Mouse (Mus musculus) midbrain, embryonic 12.5 days (tissue): ENCODE data around the gene Thsd4. TPM values are rescaled to one million over a fixed set of nuclear protein-coding genes. Genes with fewer than 3 reads are reported as not detected.

Experiments
- ATAC-seq: fragments of 200-750 bp; cut with Nextera tagmentation; 2 replicates; pipeline ENCODE4 v1.8.0; 2017; ENCODE audit warnings: low read depth, moderate TSS enrichment, moderate library complexity; ENCODE audit not compliant: low FRiP score
- H3K27ac ChIP-seq: fragments of 300-500 bp; sonication (generic); replicated peaks from 2 replicates; pipeline ENCODE4 v1.5.1; 2016; ENCODE audit warnings: mild to moderate bottlenecking
- H3K27me3 ChIP-seq: fragments of 300-500 bp; sonication (generic); 2 replicates; pipeline ENCODE4 v1.6.1; 2016; ENCODE audit warnings: mild to moderate bottlenecking
- H3K36me3 ChIP-seq: fragments of 300-500 bp; sonication (generic); 2 replicates; pipeline ENCODE4 v1.6.1; 2016
- H3K4me1 ChIP-seq: fragments of 300-500 bp; sonication (generic); 2 replicates; pipeline ENCODE4 v1.6.1; 2016
- H3K4me2 ChIP-seq: fragments of 300-500 bp; sonication (generic); replicated peaks from 2 replicates; pipeline ENCODE4 v1.6.1; 2016; ENCODE audit warnings: mild to moderate bottlenecking, moderate library complexity
- H3K4me3 ChIP-seq: fragments of 300-500 bp; sonication (generic); 2 replicates; pipeline ENCODE4 v1.5.1; 2016; ENCODE audit warnings: mild to moderate bottlenecking
- H3K9ac ChIP-seq: fragments of 300-500 bp; sonication (generic); replicated peaks from 2 replicates; pipeline ENCODE4 v1.6.1; 2016; ENCODE audit warnings: mild to moderate bottlenecking, moderate library complexity
- H3K9me3 ChIP-seq: fragments of 300-500 bp; sonication (generic); 2 replicates; pipeline ENCODE4 v1.6.1; 2016; ENCODE audit warnings: mild to moderate bottlenecking
- WGBS: fragments of 180-500 bp; shearing (Covaris S2); methylation state at CpG from one replicate; pipeline ENCODE4 v1.1.7; 2016; 5-methylcytosine and 5-hydroxymethylcytosine counted together
- polyA plus RNA-seq: library from polyadenylated mRNA; unstranded; fragments of >200 nt; fragmentation: Nextera tagmentation; extraction: Ambion mirVana; gene quantifications from 2 replicates; pipeline ENCODE4 v1.2.1, GENCODE M21; 2016

The Thsd4 gene
- polyA plus RNA-seq, 1 experiment from 2014 or later, result 12.8 TPM

GRCm38 (mm10) chr9:60398073-60398472 lies 123.8 kb downstream of the Thsd4 start:
- no peak overlapping the region for H3K27ac ChIP-seq
- no peak for ATAC-seq
- no peaks in the 10 kb centered on the region for H3K9me3 ChIP-seq
- H3K9ac ChIP-seq, result no peak overlapping the region
- H3K27me3 ChIP-seq, result no peaks in the 10 kb centered on the region
- 0 out of 2 replicates have a peak, but pooled peaks cover 5% of the 10 kb centered on the region for H3K4me1 ChIP-seq
- H3K4me2 ChIP-seq, result no peak overlapping the region
- WGBS, result 46% methylated on average over 2 of the region's 2 CpGs
- no peak overlapping the region for H3K4me3 ChIP-seq
- no peaks in the 10 kb centered on the region for H3K36me3 ChIP-seq

DNA sequence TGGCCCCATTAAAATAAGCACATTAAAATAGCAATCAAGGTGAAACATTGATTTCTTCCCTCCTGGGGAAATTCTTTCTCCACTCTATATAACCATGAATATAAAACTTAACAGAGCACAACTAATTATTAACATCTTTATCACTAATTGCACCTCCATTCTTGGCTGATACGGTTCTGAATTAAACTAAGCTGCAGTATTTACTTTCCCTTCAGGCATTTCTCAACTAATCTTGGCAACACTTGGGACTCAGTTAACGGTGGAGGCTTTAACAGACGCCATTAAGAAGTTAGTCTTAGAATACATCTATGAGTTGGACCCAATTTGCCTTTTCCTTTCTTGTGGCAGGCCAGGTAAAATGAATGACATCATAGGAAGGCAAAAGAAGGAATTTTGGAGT lies 125.8 kb downstream of the Thsd4 start:
- 0 out of 2 replicates have a peak, but pooled peaks cover 5% of the 10 kb centered on the region for H3K4me1 ChIP-seq
- ATAC-seq, result no peak
- WGBS, result 82% methylated on average over 3 of the region's 3 CpGs

DNA sequence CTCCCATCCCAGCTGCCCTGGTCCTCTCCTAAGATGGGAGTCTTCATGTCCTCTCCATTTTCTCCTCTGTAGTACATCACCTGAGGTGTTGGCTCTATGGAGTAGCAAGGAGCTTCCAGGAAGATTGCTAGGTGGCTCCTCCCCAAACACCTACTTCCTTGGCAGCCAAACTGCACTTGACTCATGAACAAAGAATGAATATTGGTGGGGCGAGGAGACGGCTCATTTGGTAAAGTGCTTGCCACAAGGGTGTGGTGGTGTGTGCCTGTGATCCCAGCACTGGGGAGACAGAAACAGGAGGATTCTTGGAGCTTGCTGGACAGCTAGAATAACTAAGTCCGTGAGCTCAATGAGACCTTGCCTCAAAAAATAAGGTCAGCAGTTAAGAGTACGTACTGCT lies 128.9 kb downstream of the Thsd4 start:
- H3K4me2 ChIP-seq, result no peak overlapping the region
- H3K4me3 ChIP-seq, result no peak overlapping the region
- H3K9ac ChIP-seq, result no peak overlapping the region
- no peak for ATAC-seq
- H3K4me1 ChIP-seq, result 0 out of 2 replicates have a peak, but pooled peaks cover under 1% of the 10 kb centered on the region
- H3K9me3 ChIP-seq, result no peaks in the 10 kb centered on the region
- H3K27me3 ChIP-seq, result no peaks in the 10 kb centered on the region
- no peaks in the 10 kb centered on the region for H3K36me3 ChIP-seq
- no peak overlapping the region for H3K27ac ChIP-seq
- 96% methylated on average over 4 of the region's 4 CpGs for WGBS

More for the DNA sequence above, 125.8 kb downstream of the Thsd4 start:
- H3K27ac ChIP-seq, result no peak overlapping the region
- no peaks in the 10 kb centered on the region for H3K9me3 ChIP-seq
- no peak overlapping the region for H3K4me3 ChIP-seq
- no peaks in the 10 kb centered on the region for H3K36me3 ChIP-seq
- H3K9ac ChIP-seq, result no peak overlapping the region
- no peak overlapping the region for H3K4me2 ChIP-seq
- H3K27me3 ChIP-seq, result no peaks in the 10 kb centered on the region

DNA sequence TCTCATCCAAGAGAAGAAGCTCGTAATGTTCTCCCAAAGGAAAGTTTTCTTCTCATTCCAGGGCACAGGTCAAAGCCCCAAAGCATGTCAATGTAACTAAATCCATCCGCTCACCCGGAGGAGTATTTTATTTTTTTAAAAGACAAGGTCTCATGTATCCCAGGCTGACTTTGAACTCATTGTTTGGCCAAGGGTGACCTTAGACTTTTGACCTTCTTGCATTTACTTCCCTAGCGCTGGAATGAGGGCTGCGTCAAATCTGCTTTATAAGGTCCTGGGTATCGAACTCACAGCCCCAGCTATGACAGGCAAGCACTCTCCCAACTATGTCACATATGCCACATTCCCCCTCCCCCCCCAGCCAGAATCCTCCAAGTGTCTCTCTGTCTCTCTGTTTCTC lies 137.1 kb downstream of the Thsd4 start:
- Histone ChIP-seq H3K4me2 (no peak overlapping the region), H3K9me3 (no peaks in the 10 kb centered on the region), H3K27ac (no peak overlapping the region), H3K4me1 (no peaks in the 10 kb centered on the region), H3K27me3 (no peaks in the 10 kb centered on the region), H3K36me3 (no peaks in the 10 kb centered on the region), H3K4me3 (no peak overlapping the region), H3K9ac (no peak overlapping the region)
- 61% methylated on average over 6 of the region's 6 CpGs for WGBS
- no peak for ATAC-seq

DNA sequence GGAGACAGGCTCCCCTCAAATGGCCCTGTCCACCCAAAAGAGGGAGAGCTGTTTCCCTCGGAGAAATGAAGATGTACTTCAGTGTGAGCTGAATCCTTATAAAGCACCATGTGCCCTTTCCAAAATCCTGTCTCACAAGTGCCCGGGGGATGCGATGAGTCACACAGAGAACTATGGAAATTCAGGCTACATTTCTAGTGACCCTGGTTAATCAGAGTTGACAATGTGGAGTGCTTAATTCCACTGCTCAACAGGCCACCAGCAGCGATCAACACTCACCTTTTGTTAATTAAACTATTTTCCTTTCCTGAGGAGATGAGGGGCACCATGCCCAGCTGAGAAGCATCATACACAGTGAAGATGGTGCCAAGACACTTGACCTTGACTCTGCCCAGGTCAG lies 138.9 kb downstream of the Thsd4 start:
- H3K27me3 ChIP-seq, result no peaks in the 10 kb centered on the region
- WGBS, result 65% methylated on average over 4 of the region's 4 CpGs
- H3K4me1 ChIP-seq, result no peaks in the 10 kb centered on the region
- H3K27ac ChIP-seq, result no peak overlapping the region
- no peaks in the 10 kb centered on the region for H3K36me3 ChIP-seq
- no peak overlapping the region for H3K9ac ChIP-seq
- ATAC-seq, result no peak
- H3K9me3 ChIP-seq, result no peaks in the 10 kb centered on the region
- H3K4me2 ChIP-seq, result no peak overlapping the region
- H3K4me3 ChIP-seq, result no peak overlapping the region

GRCm38 (mm10) chr9:60382526-60382925 lies 139.3 kb downstream of the Thsd4 start:
- H3K27ac ChIP-seq, result no peak overlapping the region
- no peak overlapping the region for H3K9ac ChIP-seq
- H3K9me3 ChIP-seq, result no peaks in the 10 kb centered on the region
- H3K4me3 ChIP-seq, result no peak overlapping the region
- WGBS, result 77% methylated on average over 4 of the region's 4 CpGs
- no peaks in the 10 kb centered on the region for H3K4me1 ChIP-seq
- no peaks in the 10 kb centered on the region for H3K27me3 ChIP-seq
- H3K4me2 ChIP-seq, result no peak overlapping the region
- H3K36me3 ChIP-seq, result no peaks in the 10 kb centered on the region
- ATAC-seq, result no peak

DNA sequence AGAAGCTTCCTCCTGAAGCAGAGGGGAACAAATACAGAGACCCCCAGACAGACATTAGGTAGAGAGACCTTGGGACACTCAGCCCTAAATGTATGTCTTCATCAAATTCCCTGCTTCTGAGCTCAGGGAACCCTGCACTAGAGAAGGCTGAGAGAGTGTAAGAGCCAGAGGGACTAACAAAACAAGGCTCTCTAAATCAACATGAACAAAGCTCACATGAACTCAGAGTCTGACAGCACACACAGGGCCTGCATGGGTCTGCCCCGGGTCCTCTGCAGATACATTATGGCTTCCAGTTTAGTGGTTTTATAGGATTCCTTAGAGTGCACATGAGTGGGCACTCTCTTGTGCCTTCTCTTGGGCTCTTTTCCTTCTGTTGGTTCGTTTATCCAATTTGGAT lies 140.8 kb downstream of the Thsd4 start:
- no peak for ATAC-seq

GRCm38 (mm10) chr9:60380550-60380949 lies 141.3 kb downstream of the Thsd4 start:
- H3K27ac ChIP-seq, result no peak overlapping the region
- H3K27me3 ChIP-seq, result no peaks in the 10 kb centered on the region
- no peaks in the 10 kb centered on the region for H3K36me3 ChIP-seq
- no peaks in the 10 kb centered on the region for H3K9me3 ChIP-seq
- no peak for ATAC-seq
- H3K4me3 ChIP-seq, result no peak overlapping the region
- H3K9ac ChIP-seq, result no peak overlapping the region
- H3K4me2 ChIP-seq, result no peak overlapping the region
- WGBS, result 95% methylated on average over 4 of the region's 4 CpGs
- H3K4me1 ChIP-seq, result no peaks in the 10 kb centered on the region

More for the DNA sequence above, 140.8 kb downstream of the Thsd4 start:
- H3K4me2 ChIP-seq, result no peak overlapping the region
- no peaks in the 10 kb centered on the region for H3K4me1 ChIP-seq
- no peaks in the 10 kb centered on the region for H3K27me3 ChIP-seq
- no peaks in the 10 kb centered on the region for H3K36me3 ChIP-seq
- H3K9ac ChIP-seq, result no peak overlapping the region
- no peak overlapping the region for H3K4me3 ChIP-seq
- no peak overlapping the region for H3K27ac ChIP-seq
- no peaks in the 10 kb centered on the region for H3K9me3 ChIP-seq
- WGBS, result 88% methylated on average over 2 of the region's 2 CpGs

DNA sequence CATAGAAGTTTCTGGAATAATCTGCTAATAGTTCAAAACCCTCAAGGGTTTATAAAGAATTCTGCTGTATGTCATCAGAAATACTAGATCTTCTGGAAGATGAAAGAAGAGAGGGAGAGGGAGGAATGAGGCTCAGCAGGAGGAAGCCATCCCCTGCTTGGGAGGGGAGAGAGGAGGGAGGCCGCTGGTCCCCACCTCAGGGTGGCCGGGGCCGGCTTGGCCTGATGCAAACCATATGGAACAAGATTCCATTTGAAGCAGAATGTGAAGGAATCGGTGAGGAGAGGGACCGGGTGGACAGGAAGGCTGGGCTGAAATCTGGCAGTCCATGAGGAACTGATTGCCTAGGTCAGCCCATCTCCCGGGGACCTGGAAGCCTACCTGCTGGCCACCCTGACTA lies 143.6 kb downstream of the Thsd4 start:
- H3K36me3 ChIP-seq, result no peaks in the 10 kb centered on the region
- H3K9ac ChIP-seq, result no peak overlapping the region
- no peaks in the 10 kb centered on the region for H3K4me1 ChIP-seq
- 76% methylated on average over 6 of the region's 6 CpGs for WGBS
- no peaks in the 10 kb centered on the region for H3K27me3 ChIP-seq
- H3K4me3 ChIP-seq, result no peak overlapping the region
- no peak for ATAC-seq
- H3K9me3 ChIP-seq, result no peaks in the 10 kb centered on the region
- no peak overlapping the region for H3K4me2 ChIP-seq
- no peak overlapping the region for H3K27ac ChIP-seq

- Histone ChIP-seq H3K4me2 (no peak overlapping the region), H3K36me3 (no peaks in the 10 kb centered on the region), H3K4me1 (no peaks in the 10 kb centered on the region), H3K4me3 (no peak overlapping the region), H3K27me3 (no peaks in the 10 kb centered on the region), H3K9me3 (no peaks in the 10 kb centered on the region), H3K9ac (no peak overlapping the region), H3K27ac (no peak overlapping the region)
- 62% methylated on average over 4 of the region's 4 CpGs for WGBS
- ATAC-seq, result no peak
Observed at GRCm38 (mm10) chr9:60373161-60373737, 148.6 kb downstream of the Thsd4 start.

GRCm38 (mm10) chr9:60368516-60368915 lies 153.3 kb downstream of the Thsd4 start:
- Histone ChIP-seq H3K4me3 (no peak overlapping the region), H3K27ac (no peak overlapping the region), H3K27me3 (no peaks in the 10 kb centered on the region), H3K4me2 (no peak overlapping the region), H3K9me3 (no peaks in the 10 kb centered on the region), H3K9ac (no peak overlapping the region), H3K4me1 (0 out of 2 replicates have a peak, but pooled peaks cover 7% of the 10 kb centered on the region), H3K36me3 (no peaks in the 10 kb centered on the region)
- WGBS, result 77% methylated on average over 9 of the region's 9 CpGs
- ATAC-seq, result no peak

- no peak overlapping the region for H3K4me3 ChIP-seq
- WGBS, result 85% methylated on average over 10 of the region's 10 CpGs
- no peak for ATAC-seq
- no peak overlapping the region for H3K9ac ChIP-seq
- H3K27me3 ChIP-seq, result no peaks in the 10 kb centered on the region
- no peak overlapping the region for H3K27ac ChIP-seq
- no peaks in the 10 kb centered on the region for H3K9me3 ChIP-seq
- no peak overlapping the region for H3K4me2 ChIP-seq
- no peaks in the 10 kb centered on the region for H3K36me3 ChIP-seq
- 0 out of 2 replicates have a peak, but pooled peaks cover 7% of the 10 kb centered on the region for H3K4me1 ChIP-seq
Observed at GRCm38 (mm10) chr9:60367617-60368305, 154.1 kb downstream of the Thsd4 start.
